Mouse (Mus musculus): ENCODE data around the gene Cdc42ep3. TPM values are rescaled to one million over a fixed set of nuclear protein-coding genes. Genes with fewer than 3 reads are reported as not detected.
A peak's percentile ranks its signal among the peaks of the same experiment; 100 is the strongest.

Cdc42ep3 gene
- polyA plus RNA-seq, 1 experiment from 2014 or later, result 61.4 TPM

- Histone ChIP-seq H3K4me2 (no peak overlapping the region), H3K4me1 (peaks cover 7% of the 10 kb centered on the region), H3K27me3 (no peaks in the 10 kb centered on the region), H3K27ac (no peak overlapping the region), H3K36me3 (no peaks in the 10 kb centered on the region), H3K9me3 (no peaks in the 10 kb centered on the region), H3K4me3 (no peak overlapping the region), H3K9ac (no peak overlapping the region)
- WGBS, result 97% methylated on average over 1 of the region's 1 CpGs
- ATAC-seq (ENCODE audit: insufficient number of reproducible peaks, insufficient read depth, low FRiP score, low TSS enrichment, low read depth), result no peak
These were observed 45.4 kb downstream of the Cdc42ep3 start for GRCm38 (mm10) chr17:79309506-79309905.

GRCm38 (mm10) chr17:79305644-79306043 lies 49.2 kb downstream of the Cdc42ep3 start:
- peak overlapping the region; percentile 80 for H3K27ac ChIP-seq
- H3K9me3 ChIP-seq, result no peaks in the 10 kb centered on the region
- ATAC-seq (ENCODE audit: insufficient number of reproducible peaks, insufficient read depth, low FRiP score, low TSS enrichment, low read depth), result no peak
- no peak overlapping the region for H3K9ac ChIP-seq
- no peaks in the 10 kb centered on the region for H3K27me3 ChIP-seq
- H3K4me2 ChIP-seq, result no peak overlapping the region
- no peaks in the 10 kb centered on the region for H3K36me3 ChIP-seq
- H3K4me3 ChIP-seq, result no peak overlapping the region
- WGBS, result 70% methylated on average over 7 of the region's 7 CpGs
- peaks cover 7% of the 10 kb centered on the region for H3K4me1 ChIP-seq

- no peaks in the 10 kb centered on the region for H3K27me3 ChIP-seq
- no peak overlapping the region for H3K9ac ChIP-seq
- no peak overlapping the region for H3K27ac ChIP-seq
- no peaks in the 10 kb centered on the region for H3K36me3 ChIP-seq
- no peaks in the 10 kb centered on the region for H3K9me3 ChIP-seq
- ATAC-seq (ENCODE audit: insufficient number of reproducible peaks, insufficient read depth, low FRiP score, low TSS enrichment, low read depth), result no peak
- 85% methylated on average over 17 of the region's 17 CpGs for WGBS
- no peak overlapping the region for H3K4me3 ChIP-seq
- no peak overlapping the region for H3K4me2 ChIP-seq
- H3K4me1 ChIP-seq, result peaks cover 7% of the 10 kb centered on the region
These were observed 51.0 kb downstream of the Cdc42ep3 start for GRCm38 (mm10) chr17:79303744-79304497.

GRCm38 (mm10) chr17:79303238-79303637 lies 51.7 kb downstream of the Cdc42ep3 start:
- Histone ChIP-seq H3K27ac (no peak overlapping the region), H3K4me2 (no peak overlapping the region), H3K27me3 (no peaks in the 10 kb centered on the region), H3K36me3 (no peaks in the 10 kb centered on the region), H3K9me3 (no peaks in the 10 kb centered on the region), H3K4me1 (peaks cover 7% of the 10 kb centered on the region), H3K9ac (no peak overlapping the region), H3K4me3 (no peak overlapping the region)
- ATAC-seq (ENCODE audit: insufficient number of reproducible peaks, insufficient read depth, low FRiP score, low TSS enrichment, low read depth), result no peak
- WGBS, result 73% methylated on average over 3 of the region's 3 CpGs

GRCm38 (mm10) chr17:79299925-79300324 lies 55.0 kb downstream of the Cdc42ep3 start:
- Histone ChIP-seq H3K27me3 (no peaks in the 10 kb centered on the region), H3K4me2 (no peak overlapping the region), H3K4me3 (no peak overlapping the region), H3K27ac (no peak overlapping the region), H3K9me3 (no peaks in the 10 kb centered on the region), H3K36me3 (no peaks in the 10 kb centered on the region), H3K9ac (no peak overlapping the region), H3K4me1 (peaks cover 12% of the 10 kb centered on the region)
- ATAC-seq (ENCODE audit: insufficient number of reproducible peaks, insufficient read depth, low FRiP score, low TSS enrichment, low read depth), result no peak
- 88% methylated on average over 1 of the region's 1 CpGs for WGBS

- Histone ChIP-seq H3K9ac (no peak overlapping the region), H3K4me1 (peaks cover 10% of the 10 kb centered on the region), H3K27me3 (no peaks in the 10 kb centered on the region), H3K27ac (no peak overlapping the region), H3K4me2 (no peak overlapping the region), H3K9me3 (no peaks in the 10 kb centered on the region), H3K36me3 (no peaks in the 10 kb centered on the region), H3K4me3 (no peak overlapping the region)
- no peak for ATAC-seq (ENCODE audit: insufficient number of reproducible peaks, insufficient read depth, low FRiP score, low TSS enrichment, low read depth)
These were observed 55.9 kb downstream of the Cdc42ep3 start for GRCm38 (mm10) chr17:79298968-79299367.

GRCm38 (mm10) chr17:79295926-79296325 lies 59.0 kb downstream of the Cdc42ep3 start:
- peaks cover 10% of the 10 kb centered on the region for H3K4me1 ChIP-seq
- no peak overlapping the region for H3K9ac ChIP-seq
- H3K27ac ChIP-seq, result peak overlapping the region; percentile 17; the same call in 1 of the 2 replicates
- H3K4me2 ChIP-seq, result no peak overlapping the region
- no peaks in the 10 kb centered on the region for H3K36me3 ChIP-seq
- H3K27me3 ChIP-seq, result no peaks in the 10 kb centered on the region
- WGBS, result 61% methylated on average over 4 of the region's 4 CpGs
- no peaks in the 10 kb centered on the region for H3K9me3 ChIP-seq
- H3K4me3 ChIP-seq, result no peak overlapping the region
- ATAC-seq (ENCODE audit: insufficient number of reproducible peaks, insufficient read depth, low FRiP score, low TSS enrichment, low read depth), result no peak

GRCm38 (mm10) chr17:79291672-79292071 lies 63.2 kb downstream of the Cdc42ep3 start:
- H3K9ac ChIP-seq, result no peak overlapping the region
- 78% methylated on average over 5 of the region's 5 CpGs for WGBS
- H3K9me3 ChIP-seq, result no peaks in the 10 kb centered on the region
- H3K27me3 ChIP-seq, result no peaks in the 10 kb centered on the region
- no peak overlapping the region for H3K4me3 ChIP-seq
- H3K27ac ChIP-seq, result no peak overlapping the region
- ATAC-seq (ENCODE audit: insufficient number of reproducible peaks, insufficient read depth, low FRiP score, low TSS enrichment, low read depth), result no peak
- no peak overlapping the region for H3K4me2 ChIP-seq
- no peaks in the 10 kb centered on the region for H3K36me3 ChIP-seq
- H3K4me1 ChIP-seq, result peaks cover 19% of the 10 kb centered on the region

GRCm38 (mm10) chr17:79290697-79291096 lies 64.2 kb downstream of the Cdc42ep3 start:
- Histone ChIP-seq H3K4me1 (peaks cover 13% of the 10 kb centered on the region), H3K27me3 (no peaks in the 10 kb centered on the region), H3K36me3 (no peaks in the 10 kb centered on the region), H3K9me3 (no peaks in the 10 kb centered on the region), H3K27ac (no peak overlapping the region), H3K4me3 (no peak overlapping the region), H3K9ac (no peak overlapping the region), H3K4me2 (no peak overlapping the region)
- WGBS, result 70% methylated on average over 2 of the region's 2 CpGs
- no peak for ATAC-seq (ENCODE audit: insufficient number of reproducible peaks, insufficient read depth, low FRiP score, low TSS enrichment, low read depth)

GRCm38 (mm10) chr17:79287302-79287701 lies 67.6 kb downstream of the Cdc42ep3 start:
- peak overlapping the region; percentile 55; the same call in 1 of the 2 replicates for H3K27ac ChIP-seq
- no peak overlapping the region for H3K9ac ChIP-seq
- H3K4me1 ChIP-seq, result peaks cover 16% of the 10 kb centered on the region
- H3K27me3 ChIP-seq, result no peaks in the 10 kb centered on the region
- H3K36me3 ChIP-seq, result no peaks in the 10 kb centered on the region
- no peak overlapping the region for H3K4me3 ChIP-seq
- H3K9me3 ChIP-seq, result no peaks in the 10 kb centered on the region
- peak overlapping the region; percentile 22; the same call in 1 of the 2 replicates for H3K4me2 ChIP-seq
- 52% methylated on average over 13 of the region's 13 CpGs for WGBS
- no peak for ATAC-seq (ENCODE audit: insufficient number of reproducible peaks, insufficient read depth, low FRiP score, low TSS enrichment, low read depth)

- peaks cover 16% of the 10 kb centered on the region for H3K4me1 ChIP-seq
- H3K4me3 ChIP-seq, result no peak overlapping the region
- H3K27ac ChIP-seq, result no peak overlapping the region
- H3K9ac ChIP-seq, result no peak overlapping the region
- no peak overlapping the region for H3K4me2 ChIP-seq
- H3K36me3 ChIP-seq, result no peaks in the 10 kb centered on the region
- no peaks in the 10 kb centered on the region for H3K27me3 ChIP-seq
- no peaks in the 10 kb centered on the region for H3K9me3 ChIP-seq
- WGBS, result 39% methylated on average over 6 of the region's 6 CpGs
- no peak for ATAC-seq (ENCODE audit: insufficient number of reproducible peaks, insufficient read depth, low FRiP score, low TSS enrichment, low read depth)
These were observed 69.8 kb downstream of the Cdc42ep3 start for GRCm38 (mm10) chr17:79285030-79285601.
